Mouse (Mus musculus) stomach, embryonic 15.5 days (tissue): ENCODE results near the gene Srpk2. TPM values are rescaled to one million over a fixed set of nuclear protein-coding genes. Genes with fewer than 3 reads are reported as not detected.

Experiments used
- ATAC-seq: fragments of 200-750 bp; cut with Nextera tagmentation; 2 replicates; pipeline ENCODE4 v1.8.0; 2017; ENCODE audit warnings: low read depth, moderate number of reproducible peaks, moderate TSS enrichment; ENCODE audit not compliant: insufficient read depth, low FRiP score
- H3K27ac ChIP-seq: fragments of 300-500 bp; sonication (generic); 2 replicates; pipeline ENCODE4 v1.5.1; 2015; ENCODE audit warnings: mild to moderate bottlenecking, inconsistent platforms
- H3K27me3 ChIP-seq: fragments of 300-500 bp; sonication (generic); replicated peaks from 2 replicates; pipeline ENCODE4 v1.6.1; 2015; ENCODE audit warnings: inconsistent platforms
- H3K36me3 ChIP-seq: fragments of 300-500 bp; sonication (generic); 2 replicates; pipeline ENCODE4 v1.6.1; 2015; ENCODE audit warnings: inconsistent platforms
- H3K4me1 ChIP-seq: fragments of 300-500 bp; sonication (generic); 2 replicates; pipeline ENCODE4 v1.6.1; 2015; ENCODE audit warnings: inconsistent platforms
- H3K4me2 ChIP-seq: fragments of 300-500 bp; sonication (generic); 2 replicates; pipeline ENCODE4 v1.6.1; 2015; ENCODE audit warnings: mild to moderate bottlenecking, inconsistent platforms
- H3K4me3 ChIP-seq: fragments of 300-500 bp; sonication (generic); replicated peaks from 2 replicates; pipeline ENCODE4 v1.5.1; 2015; ENCODE audit warnings: inconsistent platforms
- H3K9ac ChIP-seq: fragments of 300-500 bp; sonication (generic); 2 replicates; pipeline ENCODE4 v1.6.1; 2015; ENCODE audit warnings: inconsistent platforms
- H3K9me3 ChIP-seq: fragments of 300-500 bp; sonication (generic); 2 replicates; pipeline ENCODE4 v1.6.1; 2016; ENCODE audit warnings: inconsistent platforms
- WGBS: fragments of 180-500 bp; shearing (Covaris S2); methylation state at CpG from one replicate; pipeline ENCODE4 v1.1.7; 2015; 5-methylcytosine and 5-hydroxymethylcytosine counted together
- polyA plus RNA-seq: library from polyadenylated mRNA; unstranded; fragments of >200 nt; fragmentation: Nextera tagmentation; extraction: Ambion mirVana; gene quantifications from 2 replicates; pipeline ENCODE4 v1.2.1, GENCODE M21; 2015

The Srpk2 gene
- polyA plus RNA-seq, 1 experiment from 2014 or later: 40.3 TPM

- 88% methylated on average over 7 of the region's 7 CpGs for WGBS
- ATAC-seq: no peak
Observed at GRCm38 (mm10) chr5:23512556-23512955, 171.9 kb downstream of the Srpk2 start.

GRCm38 (mm10) chr5:23511456-23511855 is 173.0 kb downstream of the Srpk2 start:
- H3K4me2 ChIP-seq: no peak overlapping the region
- H3K36me3 ChIP-seq: peaks cover 14% of the 10 kb centered on the region; the same call in 1 of the 2 replicates
- no peak overlapping the region for H3K27ac ChIP-seq
- 94% methylated on average over 5 of the region's 5 CpGs for WGBS
- no peaks in the 10 kb centered on the region for H3K9me3 ChIP-seq
- no peaks in the 10 kb centered on the region for H3K4me1 ChIP-seq
- no peak overlapping the region for H3K4me3 ChIP-seq
- no peak overlapping the region for H3K9ac ChIP-seq
- no peaks in the 10 kb centered on the region for H3K27me3 ChIP-seq
- ATAC-seq: no peak

More at GRCm38 (mm10) chr5:23512556-23512955, 171.9 kb downstream of the Srpk2 start:
- Histone ChIP-seq H3K27ac (no peak overlapping the region), H3K9me3 (no peaks in the 10 kb centered on the region), H3K4me2 (no peak overlapping the region), H3K4me1 (no peaks in the 10 kb centered on the region), H3K4me3 (no peak overlapping the region), H3K27me3 (no peaks in the 10 kb centered on the region), H3K9ac (no peak overlapping the region), H3K36me3 (peaks cover 10% of the 10 kb centered on the region; the same call in 1 of the 2 replicates)

- Histone ChIP-seq H3K9me3 (no peaks in the 10 kb centered on the region), H3K4me2 (no peak overlapping the region), H3K4me3 (no peak overlapping the region), H3K27ac (no peak overlapping the region), H3K27me3 (no peaks in the 10 kb centered on the region), H3K9ac (no peak overlapping the region), H3K36me3 (peaks cover 6% of the 10 kb centered on the region), H3K4me1 (no peaks in the 10 kb centered on the region)
- no peak for ATAC-seq
- WGBS: 89% methylated on average over 6 of the region's 6 CpGs
Observed at GRCm38 (mm10) chr5:23508630-23509029, 175.8 kb downstream of the Srpk2 start.

- H3K9ac ChIP-seq: no peak overlapping the region
- no peaks in the 10 kb centered on the region for H3K4me1 ChIP-seq
- H3K9me3 ChIP-seq: no peaks in the 10 kb centered on the region
- H3K4me3 ChIP-seq: no peak overlapping the region
- no peak for ATAC-seq
- WGBS: 82% methylated on average over 4 of the region's 4 CpGs
- H3K27me3 ChIP-seq: no peaks in the 10 kb centered on the region
- no peak overlapping the region for H3K27ac ChIP-seq
- H3K36me3 ChIP-seq: peaks cover 10% of the 10 kb centered on the region; the same call in 1 of the 2 replicates
- H3K4me2 ChIP-seq: no peak overlapping the region
Observed at GRCm38 (mm10) chr5:23507210-23507609, 177.2 kb downstream of the Srpk2 start.

GRCm38 (mm10) chr5:23505578-23505977 is 178.8 kb downstream of the Srpk2 start:
- no peak overlapping the region for H3K9ac ChIP-seq
- no peaks in the 10 kb centered on the region for H3K4me1 ChIP-seq
- H3K4me2 ChIP-seq: no peak overlapping the region
- no peak overlapping the region for H3K4me3 ChIP-seq
- no peaks in the 10 kb centered on the region for H3K9me3 ChIP-seq
- no peak overlapping the region for H3K27ac ChIP-seq
- ATAC-seq: no peak
- H3K36me3 ChIP-seq: peaks cover 22% of the 10 kb centered on the region
- 74% methylated on average over 3 of the region's 3 CpGs for WGBS
- no peaks in the 10 kb centered on the region for H3K27me3 ChIP-seq

GRCm38 (mm10) chr5:23502317-23502937 is 182.0 kb downstream of the Srpk2 start:
- Histone ChIP-seq H3K36me3 (peaks cover 35% of the 10 kb centered on the region), H3K9ac (no peak overlapping the region), H3K9me3 (no peaks in the 10 kb centered on the region), H3K27me3 (no peaks in the 10 kb centered on the region), H3K4me2 (no peak overlapping the region), H3K27ac (no peak overlapping the region), H3K4me3 (no peak overlapping the region), H3K4me1 (no peaks in the 10 kb centered on the region)
- WGBS: 76% methylated on average over 12 of the region's 13 CpGs
- ATAC-seq: peak; percentile 7; the same call in 1 of the 2 replicates

DNA sequence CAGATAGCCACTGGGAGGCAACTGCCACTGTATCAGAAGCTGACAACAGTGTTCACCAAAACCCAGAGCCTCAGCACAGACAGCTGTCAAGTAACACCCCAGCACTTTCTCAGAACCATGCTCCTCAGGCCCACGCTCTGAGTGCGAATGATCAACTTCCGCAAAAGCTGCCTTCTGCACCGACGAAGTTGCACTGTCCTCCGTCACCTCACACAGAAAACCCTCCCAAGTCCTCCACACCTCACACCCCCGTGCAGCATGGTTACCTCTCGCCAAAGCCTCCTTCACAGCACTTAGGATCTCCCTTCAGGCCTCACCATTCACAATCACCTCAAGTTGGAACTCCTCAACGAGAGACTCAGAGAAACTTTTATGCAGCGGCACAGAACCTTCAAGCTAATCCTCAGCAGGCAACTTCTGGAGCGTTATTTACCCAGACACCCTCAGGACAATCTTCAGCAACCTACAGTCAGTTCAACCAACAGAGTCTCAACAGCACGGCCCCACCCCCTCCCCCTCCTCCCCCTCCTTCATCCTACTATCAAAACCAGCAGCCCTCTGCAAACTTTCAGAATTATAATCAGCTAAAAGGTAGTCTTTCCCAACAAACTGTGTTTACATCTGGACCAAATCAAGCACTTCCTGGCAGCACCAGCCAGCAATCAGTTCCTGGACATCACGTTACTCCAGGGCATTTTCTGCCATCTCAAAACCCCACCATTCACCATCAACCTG is 182.7 kb downstream of the Srpk2 start:
- no peaks in the 10 kb centered on the region for H3K9me3 ChIP-seq
- H3K36me3 ChIP-seq: peaks cover 37% of the 10 kb centered on the region
- H3K4me3 ChIP-seq: no peak overlapping the region
- ATAC-seq: no peak
- H3K27ac ChIP-seq: no peak overlapping the region
- H3K4me1 ChIP-seq: no peaks in the 10 kb centered on the region
- 71% methylated on average over 13 of the region's 13 CpGs for WGBS
- no peak overlapping the region for H3K9ac ChIP-seq
- no peak overlapping the region for H3K4me2 ChIP-seq
- H3K27me3 ChIP-seq: no peaks in the 10 kb centered on the region

- H3K36me3 ChIP-seq: peaks cover 45% of the 10 kb centered on the region
- H3K9ac ChIP-seq: no peak overlapping the region
- ATAC-seq: no peak
- no peak overlapping the region for H3K4me2 ChIP-seq
- no peak overlapping the region for H3K4me3 ChIP-seq
- H3K27me3 ChIP-seq: no peaks in the 10 kb centered on the region
- 89% methylated on average over 6 of the region's 6 CpGs for WGBS
- H3K4me1 ChIP-seq: no peaks in the 10 kb centered on the region
- H3K9me3 ChIP-seq: no peaks in the 10 kb centered on the region
- H3K27ac ChIP-seq: no peak overlapping the region
Observed at GRCm38 (mm10) chr5:23500715-23501114, 183.7 kb downstream of the Srpk2 start.

DNA sequence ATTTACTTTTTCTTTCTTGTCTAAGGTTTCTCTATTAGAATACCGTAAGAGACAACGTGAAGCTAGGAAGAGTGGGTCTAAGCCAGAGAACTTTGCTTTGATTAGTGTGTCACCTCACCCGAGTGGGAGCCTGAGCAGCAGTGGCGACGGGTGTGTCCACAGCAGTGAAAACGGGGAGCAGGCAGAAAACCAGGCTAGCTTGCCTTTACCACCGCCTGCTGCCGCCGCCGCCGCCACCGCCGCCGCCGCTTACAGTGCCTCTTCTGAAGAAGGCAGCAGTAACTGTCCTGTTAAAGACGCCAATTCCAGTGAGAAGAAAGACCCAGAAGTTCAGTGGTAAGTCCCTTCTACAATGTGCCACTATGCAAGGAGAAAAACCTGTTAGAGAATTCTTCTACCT is 185.2 kb downstream of the Srpk2 start:
- peaks cover 50% of the 10 kb centered on the region for H3K36me3 ChIP-seq
- no peak overlapping the region for H3K4me2 ChIP-seq
- no peaks in the 10 kb centered on the region for H3K4me1 ChIP-seq
- no peaks in the 10 kb centered on the region for H3K9me3 ChIP-seq
- H3K9ac ChIP-seq: no peak overlapping the region
- WGBS: 90% methylated on average over 16 of the region's 16 CpGs
- ATAC-seq: no peak
- H3K27me3 ChIP-seq: no peaks in the 10 kb centered on the region
- no peak overlapping the region for H3K27ac ChIP-seq
- H3K4me3 ChIP-seq: no peak overlapping the region

- Histone ChIP-seq H3K27me3 (no peaks in the 10 kb centered on the region), H3K4me1 (no peaks in the 10 kb centered on the region), H3K36me3 (peaks cover 52% of the 10 kb centered on the region), H3K4me3 (no peak overlapping the region), H3K4me2 (no peak overlapping the region), H3K9ac (no peak overlapping the region), H3K27ac (no peak overlapping the region), H3K9me3 (no peaks in the 10 kb centered on the region)
- WGBS: 92% methylated on average over 10 of the region's 10 CpGs
- no peak for ATAC-seq
Observed at GRCm38 (mm10) chr5:23497920-23498319, 186.5 kb downstream of the Srpk2 start.

DNA sequence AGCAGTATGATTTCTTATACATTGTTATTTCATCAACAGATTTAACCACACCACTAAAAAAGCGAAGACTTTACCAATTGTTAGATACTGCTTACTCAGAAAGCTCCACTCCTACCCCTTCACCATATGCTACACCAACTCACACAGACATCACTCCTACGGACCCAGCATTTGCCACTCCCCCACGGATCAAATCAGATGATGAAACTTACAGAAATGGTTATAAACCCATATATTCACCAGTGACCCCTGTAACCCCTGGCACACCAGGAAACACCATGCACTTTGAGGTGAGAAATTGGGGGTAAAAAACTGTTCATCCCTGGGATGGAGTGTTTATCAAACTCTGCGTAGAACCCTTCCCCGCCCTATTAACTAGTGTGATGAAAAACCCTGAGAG is 187.5 kb downstream of the Srpk2 start:
- H3K4me2 ChIP-seq: no peak overlapping the region
- H3K4me1 ChIP-seq: no peaks in the 10 kb centered on the region
- no peak overlapping the region for H3K9ac ChIP-seq
- ATAC-seq: no peak
- no peak overlapping the region for H3K27ac ChIP-seq
- H3K4me3 ChIP-seq: no peak overlapping the region
- peaks cover 55% of the 10 kb centered on the region for H3K36me3 ChIP-seq
- no peaks in the 10 kb centered on the region for H3K27me3 ChIP-seq
- 90% methylated on average over 5 of the region's 5 CpGs for WGBS
- no peaks in the 10 kb centered on the region for H3K9me3 ChIP-seq

GRCm38 (mm10) chr5:23496396-23496795 is 188.0 kb downstream of the Srpk2 start:
- H3K9ac ChIP-seq: no peak overlapping the region
- H3K9me3 ChIP-seq: no peaks in the 10 kb centered on the region
- no peak for ATAC-seq
- H3K4me2 ChIP-seq: no peak overlapping the region
- H3K27ac ChIP-seq: no peak overlapping the region
- no peaks in the 10 kb centered on the region for H3K4me1 ChIP-seq
- H3K36me3 ChIP-seq: peaks cover 49% of the 10 kb centered on the region
- no peaks in the 10 kb centered on the region for H3K27me3 ChIP-seq
- no peak overlapping the region for H3K4me3 ChIP-seq
- 79% methylated on average over 3 of the region's 3 CpGs for WGBS
